Mouse (Mus musculus): ENCODE measurements around the gene Mllt6.
"Not testable (repeated sequence)": the region's sequence is repeated elsewhere in the genome, so short reads cannot be mapped to it uniquely, and the experiment has no call there.

The Mllt6 gene

GRCm38 (mm10) chr11:97662893-97663527 is at the start of gene Mllt6:
Mllt6 (plus strand) TSS chr11:97663414.
- DNase-seq (ENCODE audit: low read depth), result no peak

- no peak for DNase-seq (ENCODE audit: low read depth)
These were observed 47.9 kb upstream of the Mllt6 start for GRCm38 (mm10) chr11:97615276-97615675.

GRCm38 (mm10) chr11:97618368-97618767 is 44.8 kb upstream of the Mllt6 start:
- DNase-seq (ENCODE audit: low read depth), result no peak

- DNase-seq (ENCODE audit: low read depth), result peak; percentile 84
These were observed 43.8 kb upstream of the Mllt6 start for GRCm38 (mm10) chr11:97619391-97619795.

- peak; percentile 82 for DNase-seq (ENCODE audit: low read depth)
These were observed 40.8 kb upstream of the Mllt6 start for GRCm38 (mm10) chr11:97622440-97622839.

- peak; percentile 72 for DNase-seq (ENCODE audit: low read depth)
These were observed 40.0 kb upstream of the Mllt6 start for GRCm38 (mm10) chr11:97623166-97623565.

GRCm38 (mm10) chr11:97625551-97625950 is 37.7 kb upstream of the Mllt6 start:
- no peak for DNase-seq (ENCODE audit: low read depth)

GRCm38 (mm10) chr11:97626431-97626830 is 36.8 kb upstream of the Mllt6 start:
- no peak for DNase-seq (ENCODE audit: low read depth)

- DNase-seq (ENCODE audit: low read depth), result no peak
These were observed 36.4 kb upstream of the Mllt6 start for GRCm38 (mm10) chr11:97626850-97627249.

GRCm38 (mm10) chr11:97627556-97628302 is 35.5 kb upstream of the Mllt6 start:
- no peak for DNase-seq (ENCODE audit: low read depth)

- DNase-seq (ENCODE audit: low read depth), result no peak
These were observed 35.0 kb upstream of the Mllt6 start for GRCm38 (mm10) chr11:97628303-97628567.

- no peak for DNase-seq (ENCODE audit: low read depth)
These were observed 34.4 kb upstream of the Mllt6 start for GRCm38 (mm10) chr11:97628568-97629518.

GRCm38 (mm10) chr11:97629576-97629975 is 33.6 kb upstream of the Mllt6 start, which contains the start of gene Epop:
Epop (minus strand) TSS chr11:97629702.
- no peak for DNase-seq (ENCODE audit: low read depth)

GRCm38 (mm10) chr11:97631046-97631445 is 32.2 kb upstream of the Mllt6 start:
- DNase-seq (ENCODE audit: low read depth), result no peak

GRCm38 (mm10) chr11:97631500-97631899 is 31.7 kb upstream of the Mllt6 start:
- no peak for DNase-seq (ENCODE audit: low read depth)

GRCm38 (mm10) chr11:97631938-97632337 is 31.3 kb upstream of the Mllt6 start:
- peak; percentile 72 for DNase-seq (ENCODE audit: low read depth)

- not testable (repeated sequence) for DNase-seq (ENCODE audit: low read depth)
These were observed 30.8 kb upstream of the Mllt6 start for GRCm38 (mm10) chr11:97632440-97632839.

- no peak for DNase-seq (ENCODE audit: low read depth)
These were observed 27.7 kb upstream of the Mllt6 start for GRCm38 (mm10) chr11:97635468-97636019.

- peak; percentile 77 for DNase-seq (ENCODE audit: low read depth)
These were observed 21.5 kb upstream of the Mllt6 start for GRCm38 (mm10) chr11:97641668-97642067.

- no peak for DNase-seq (ENCODE audit: low read depth)
These were observed 20.5 kb upstream of the Mllt6 start for GRCm38 (mm10) chr11:97642746-97643145.

GRCm38 (mm10) chr11:97643380-97644055 is 19.7 kb upstream of the Mllt6 start:
- no peak for DNase-seq (ENCODE audit: low read depth)

GRCm38 (mm10) chr11:97644834-97645233 is 18.4 kb upstream of the Mllt6 start:
- peak; percentile 88 for DNase-seq (ENCODE audit: low read depth)

Measured in 416B (cell line).